Mouse (Mus musculus) bone marrow, adult 2 months (tissue): ENCODE results near the gene Foxn4. TPM values are rescaled to one million over a fixed set of nuclear protein-coding genes. Genes with fewer than 3 reads are reported as not detected.
A peak's percentile ranks its signal among the peaks of the same experiment; 100 is the strongest.

Experiments
- H3K27ac ChIP-seq: fragments of 200-500 bp; 2 replicates; pipeline ENCODE4 v1.5.1; 2012; ENCODE audit warnings: low read depth, mild to moderate bottlenecking, control low read depth, inconsistent platforms, low read length; ENCODE audit not compliant: control insufficient read depth, poor library complexity, insufficient read depth
- H3K4me1 ChIP-seq: fragments of 200-500 bp; 2 replicates; pipeline ENCODE4 v1.6.1; 2011; ENCODE audit warnings: low read length; ENCODE audit not compliant: control insufficient read depth, insufficient read depth
- H3K4me3 ChIP-seq: fragments of 200-500 bp; replicated peaks from 2 replicates; pipeline ENCODE3; 2011; ENCODE audit warnings: mild to moderate bottlenecking, low read depth, low read length, control low read depth; ENCODE audit not compliant: control insufficient read depth
- CTCF ChIP-seq: fragments of 200-500 bp; IDR thresholded peaks from 2 replicates; pipeline ENCODE4 v1.5.1; 2011; ENCODE audit warnings: low read length, control low read depth; ENCODE audit not compliant: control insufficient read depth, insufficient read depth
- POLR2A ChIP-seq: fragments of 200-500 bp; IDR thresholded peaks from 2 replicates; pipeline ENCODE4 v1.6.1; 2011; ENCODE audit warnings: low read depth, mild to moderate bottlenecking, control low read depth, low read length, borderline replicate concordance; ENCODE audit not compliant: control insufficient read depth
- WGBS: fragments of 180-500 bp; shearing (Covaris S2); methylation state at CpG from one replicate; pipeline ENCODE4 v1.1.7; 2018; 5-methylcytosine and 5-hydroxymethylcytosine counted together
- polyA plus RNA-seq: library from polyadenylated mRNA; stranded (reverse); fragments of >200 nt; gene quantifications from 2 replicates; pipeline ENCODE4 v1.2.4, GENCODE M21; 2011; ENCODE audit warnings: low replicate concordance; ENCODE audit not compliant: missing spikeins, insufficient read depth, insufficient read length

Gene Foxn4
- not detected in 2 replicates for polyA plus RNA-seq

DNA sequence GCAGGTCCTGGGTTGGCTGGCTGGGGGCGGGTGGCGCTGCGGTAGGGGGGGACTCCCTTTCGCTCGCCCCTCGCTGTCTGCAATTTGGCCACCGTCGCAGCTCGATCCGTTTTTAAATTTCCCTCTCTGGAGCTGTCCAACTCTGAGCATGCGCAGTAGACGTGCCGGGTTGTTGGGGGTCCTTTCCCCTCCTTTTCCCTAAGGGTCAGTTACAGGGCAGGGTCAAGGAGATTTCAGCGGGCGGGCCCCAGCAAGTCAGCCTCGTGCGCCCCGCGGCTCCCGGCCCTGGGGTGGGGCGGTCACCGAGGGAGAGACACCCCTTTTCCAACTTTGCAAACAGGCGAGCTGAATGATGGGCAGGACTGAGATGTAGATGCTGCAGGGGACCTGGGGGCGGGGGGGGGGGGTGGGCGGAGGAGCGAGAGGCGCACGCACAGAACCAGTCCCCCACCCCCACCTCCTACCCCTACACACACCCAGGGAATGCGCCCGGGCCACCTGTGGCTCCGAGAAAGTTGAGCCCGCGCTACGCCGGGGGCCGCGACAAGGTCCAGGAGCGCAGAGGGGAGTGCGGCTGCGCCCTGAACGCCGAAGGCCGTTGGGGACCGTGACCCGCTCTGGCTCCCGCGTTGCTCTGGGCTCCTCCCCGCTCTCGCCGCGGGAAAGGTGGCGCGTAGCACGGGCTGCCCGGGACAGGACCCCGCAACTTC, at the start of gene Foxn4:
TSS of gene Foxn4 (minus strand) at position 115 of the 710 bp plus-strand sequence.
- WGBS, result 1% methylated on average over 53 of the region's 56 CpGs
- H3K4me3 ChIP-seq, result no peak within 1 kb of the TSS
- H3K4me1 ChIP-seq, result no peaks in the 10 kb centered on the region
- no peak within 1 kb of the TSS for H3K27ac ChIP-seq
- TF ChIP-seq CTCF (no peak), POLR2A (no peak)

DNA sequence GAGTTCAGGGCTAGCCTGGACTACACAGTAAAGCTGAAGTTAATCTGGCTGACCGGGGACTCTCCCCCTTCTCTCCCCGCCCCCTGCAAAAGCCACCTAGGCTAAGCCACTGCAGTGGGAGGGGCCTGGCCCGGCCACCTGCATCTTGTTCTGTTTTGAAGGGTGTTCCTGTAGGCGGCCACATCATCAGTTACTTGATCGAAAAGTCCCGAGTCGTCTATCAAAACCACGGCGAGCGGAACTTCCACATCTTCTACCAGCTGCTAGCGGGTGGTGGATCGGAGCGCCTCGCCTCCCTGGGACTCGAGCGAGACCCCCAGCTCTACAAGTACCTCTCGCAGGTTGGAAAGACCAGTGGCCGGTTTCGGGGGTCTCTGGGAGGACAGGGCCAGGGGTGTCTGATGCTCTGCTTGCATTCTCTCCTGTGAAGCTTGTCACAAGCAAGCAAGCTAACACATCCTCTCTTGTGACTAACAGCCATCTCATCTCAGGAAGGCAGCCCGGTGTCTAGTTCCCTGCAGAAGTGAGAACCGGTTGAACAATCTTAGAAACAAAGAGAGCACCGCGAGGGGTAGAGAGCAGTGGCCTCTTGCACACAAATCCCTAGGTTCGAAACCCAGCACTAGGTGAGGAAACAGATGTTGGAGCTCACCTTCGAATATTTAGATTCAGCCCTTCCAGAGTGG, 49.6 kb upstream of the Foxn4 start:
- TF ChIP-seq POLR2A (0 out of 2 replicates have a peak, but pooled peaks have one; percentile 21), CTCF (no peak)
- 9% methylated on average over 25 of the region's 25 CpGs for WGBS
- Histone ChIP-seq H3K4me3 (no peak overlapping the region), H3K4me1 (no peaks in the 10 kb centered on the region; the same call in 1 of the 2 replicates), H3K27ac (peak overlapping the region; percentile 19; the same call in 1 of the 2 replicates)

DNA sequence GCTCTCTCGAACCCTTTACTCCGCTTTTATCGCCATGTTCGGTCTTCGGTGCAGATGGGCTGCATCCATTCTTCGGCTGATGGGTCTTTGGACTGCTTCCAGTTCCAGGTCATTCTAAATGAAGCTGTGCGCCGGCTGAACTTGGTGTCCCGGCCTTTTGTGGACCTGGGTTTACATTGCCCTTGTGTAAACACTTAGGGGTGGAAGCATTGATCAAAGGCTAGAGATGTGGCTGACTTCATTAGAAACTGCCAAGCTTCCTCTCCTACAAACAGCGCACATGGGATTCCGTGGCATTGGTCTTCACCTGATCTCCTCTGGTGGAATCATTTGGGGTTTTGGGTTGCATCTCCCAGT, 36.1 kb upstream of the Foxn4 start:
- no peak overlapping the region for H3K27ac ChIP-seq
- no peak overlapping the region for H3K4me3 ChIP-seq
- TF ChIP-seq POLR2A (no peak), CTCF (no peak)
- whole genome bisulfite sequencing, result 74% methylated on average over 11 of the region's 11 CpGs
- no peaks in the 10 kb centered on the region for H3K4me1 ChIP-seq

DNA sequence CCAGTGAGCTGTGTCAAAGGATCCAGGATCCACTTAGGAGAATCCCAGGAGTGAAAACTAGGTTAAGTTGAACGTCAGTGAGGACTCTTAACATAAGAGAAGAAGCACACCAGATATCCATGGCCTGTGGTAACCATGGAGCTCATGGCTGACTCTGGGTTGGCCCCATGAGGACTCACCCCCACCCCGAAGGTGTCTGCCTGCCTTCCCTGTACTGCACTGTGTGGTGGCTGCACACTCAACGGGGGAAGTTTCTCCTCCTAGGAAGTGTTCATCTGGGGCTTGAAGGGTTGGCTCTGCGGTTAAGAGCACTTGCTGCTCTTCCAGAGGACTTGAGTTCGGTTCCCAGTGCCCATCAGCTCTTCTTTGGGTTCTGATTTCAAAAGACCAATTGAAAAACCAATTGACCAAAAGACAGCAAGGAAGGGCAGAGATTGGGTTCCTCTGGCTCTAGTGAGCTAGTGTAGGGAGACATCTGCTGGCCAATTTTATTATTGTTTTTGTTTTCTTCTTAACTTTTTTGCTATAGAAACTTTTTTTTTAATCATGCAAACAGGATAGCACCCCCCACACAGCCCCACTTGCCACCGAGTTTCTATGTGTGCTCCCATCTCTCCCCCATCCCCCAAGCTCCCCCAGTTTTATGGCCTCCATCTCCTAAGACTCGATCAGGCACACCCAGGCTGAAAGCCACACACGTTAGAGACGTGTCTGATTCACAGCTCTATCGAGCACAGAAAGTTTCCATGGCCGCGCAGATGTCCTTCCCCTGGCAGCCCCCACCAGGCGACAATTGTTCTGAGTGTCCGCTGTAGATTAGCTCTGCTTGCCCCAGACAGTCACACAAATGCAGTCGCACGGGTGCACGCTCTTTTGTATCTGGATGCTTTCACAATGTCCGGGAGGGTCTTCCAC, 35.4 kb upstream of the Foxn4 start:
- H3K4me1 ChIP-seq, result no peaks in the 10 kb centered on the region
- 55% methylated on average over 18 of the region's 18 CpGs for WGBS
- TF ChIP-seq CTCF, result no peak
- TF ChIP-seq POLR2A, result no peak
- H3K27ac ChIP-seq, result no peak overlapping the region
- no peak overlapping the region for H3K4me3 ChIP-seq

DNA sequence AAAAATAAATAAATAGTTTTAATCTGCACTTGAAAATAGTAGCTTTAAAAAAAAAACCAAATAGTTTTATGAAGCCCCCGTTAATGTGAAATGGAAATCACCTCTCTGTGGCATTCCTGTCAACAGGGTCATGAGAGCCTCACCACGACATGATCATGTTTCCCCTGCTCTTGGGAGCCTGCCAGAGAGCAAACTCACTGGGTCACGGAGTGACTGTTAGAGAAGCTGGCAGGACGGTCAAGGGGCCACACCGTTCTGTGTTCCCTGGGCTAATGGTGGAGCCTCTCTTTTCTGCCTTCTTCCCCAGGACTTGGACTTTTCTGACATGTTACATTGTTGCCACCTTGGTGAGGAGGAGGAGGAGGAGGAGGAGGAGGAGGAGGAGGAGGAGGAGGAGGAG, 32.9 kb upstream of the Foxn4 start:
- no peaks in the 10 kb centered on the region for H3K4me1 ChIP-seq
- TF ChIP-seq CTCF (no peak), POLR2A (no peak)
- H3K27ac ChIP-seq, result no peak overlapping the region
- no peak overlapping the region for H3K4me3 ChIP-seq
- 48% methylated on average over 5 of the region's 5 CpGs for WGBS

DNA sequence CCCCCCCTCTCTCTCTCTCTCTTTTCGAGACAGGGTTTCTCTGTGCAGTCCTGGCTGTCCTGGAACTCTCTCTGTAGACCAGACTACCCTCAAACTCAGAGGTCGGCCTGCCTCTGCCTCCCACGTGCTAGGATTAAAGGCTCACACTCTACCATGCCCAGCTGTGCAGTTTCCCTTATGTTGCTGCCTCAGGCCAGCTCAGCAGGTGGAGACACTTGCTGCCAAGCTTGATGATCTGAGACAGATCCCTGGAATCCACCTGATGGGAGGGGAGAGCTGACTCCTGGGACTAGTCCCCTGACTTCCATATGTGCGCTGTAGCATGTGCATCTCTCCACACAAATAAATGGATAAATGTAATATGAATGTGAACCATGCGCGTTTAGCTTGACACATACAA, 29.6 kb upstream of the Foxn4 start:
- Histone ChIP-seq H3K4me3 (no peak overlapping the region), H3K4me1 (no peaks in the 10 kb centered on the region), H3K27ac (no peak overlapping the region)
- WGBS, result 73% methylated on average over 6 of the region's 6 CpGs
- no peak for TF ChIP-seq CTCF
- no peak for TF ChIP-seq POLR2A

DNA sequence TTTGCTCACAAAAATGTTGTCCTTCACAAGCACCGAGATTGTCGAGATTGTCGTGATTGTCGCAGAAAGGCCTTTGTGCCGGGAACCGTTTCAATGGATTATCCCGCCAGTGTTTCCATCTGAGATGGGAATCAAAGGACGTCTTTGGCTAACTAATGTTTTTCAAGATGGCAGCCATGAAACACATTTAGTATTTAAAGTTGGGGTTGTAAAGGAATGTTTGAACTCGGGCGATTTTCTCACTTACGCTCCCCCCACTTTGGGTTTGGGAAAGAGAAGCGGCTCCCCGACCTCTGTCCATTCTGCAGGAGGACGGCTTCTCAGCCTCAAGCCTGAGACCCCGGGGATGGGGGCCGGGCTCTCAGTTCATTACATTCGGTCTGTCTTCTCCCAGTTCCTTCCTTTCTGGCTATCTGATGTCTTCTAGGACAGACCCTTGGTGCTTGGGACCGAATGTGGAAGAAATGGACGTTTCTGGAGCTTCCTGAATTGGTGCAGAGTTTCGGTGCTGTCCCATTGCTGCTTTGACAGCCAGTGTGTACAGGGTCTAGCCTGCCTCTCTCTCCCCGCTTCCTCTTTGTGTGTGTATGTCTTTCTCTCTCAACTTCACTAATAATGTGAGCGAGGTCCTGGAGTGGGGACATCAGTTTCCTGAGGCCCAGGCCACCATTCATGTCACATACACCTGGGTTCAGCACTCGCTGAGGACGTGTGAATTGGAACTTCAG, 26.4 kb upstream of the Foxn4 start:
- 73% methylated on average over 24 of the region's 24 CpGs for WGBS
- H3K4me3 ChIP-seq, result no peak overlapping the region
- TF ChIP-seq CTCF (no peak), POLR2A (no peak)
- H3K4me1 ChIP-seq, result no peaks in the 10 kb centered on the region
- no peak overlapping the region for H3K27ac ChIP-seq
